Mouse (Mus musculus): ENCODE measurements at regions not wholly inside any gene's neighbourhood (a gene's known extent, or its start where the extent isn't known, plus 50 kb on each side); places are given as distances from the start of the nearest gene placed in this dataset.

DNA sequence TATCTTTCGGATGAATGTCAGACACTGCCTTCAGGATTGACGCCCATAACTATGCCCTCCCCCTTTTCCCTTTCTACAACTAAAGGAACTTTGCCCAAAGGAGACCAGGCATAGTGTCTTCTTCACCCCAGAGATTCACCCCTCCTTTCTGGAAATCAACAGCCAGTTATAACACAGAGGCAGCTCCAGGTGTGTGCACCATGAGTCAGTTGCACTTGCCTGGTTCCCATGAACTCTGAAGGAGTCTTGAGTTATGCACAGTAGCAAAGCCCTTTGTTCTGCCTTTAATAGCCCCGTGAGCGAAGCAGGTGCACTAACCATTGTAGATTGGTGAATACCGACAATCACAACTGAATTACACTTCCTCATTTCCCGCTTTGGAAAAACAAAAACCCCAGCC is 94.5 kb upstream of the Paip1 start:
- no peak for TF ChIP-seq ZNF384 (IDR thresholded peaks at IDR 0.05; ENCODE audit: low read depth, low read length)
- TF ChIP-seq HCFC1 (IDR thresholded peaks at IDR 0.05; ENCODE audit: borderline replicate concordance, insufficient read depth, low read length): no peak
- TF ChIP-seq MAFK (IDR thresholded peaks at IDR 0.05; ENCODE audit: insufficient read depth, low read depth, low read length): no peak
- no peak for TF ChIP-seq CHD2 (IDR thresholded peaks at IDR 0.05; ENCODE audit: low read depth, low read length)
- TF ChIP-seq ZC3H11A (IDR thresholded peaks at IDR 0.05; ENCODE audit: borderline replicate concordance, low read depth, low read length): no peak

Measured in ES-E14 (cell line).